Mouse (Mus musculus): ENCODE data around the gene Krt88.

GRCm38 (mm10) chr15:101493713-101494112 lies 46.2 kb downstream of the Krt88 start:
- no peak for TF ChIP-seq POLR2AphosphoS2 (IDR thresholded peaks at IDR 0.05; ENCODE audit: low read depth, low read length)
- no peak for TF ChIP-seq ZMIZ1 (IDR thresholded peaks at IDR 0.05; ENCODE audit: low read depth, low read length)
- TF ChIP-seq POLR2A (IDR thresholded peaks at IDR 0.05; ENCODE audit: low read depth, low read length), result no peak

Data from CH12.LX (cell line).